19 mouse cellular contexts compared by ENCODE assay signal in the genomic region with DNA sequence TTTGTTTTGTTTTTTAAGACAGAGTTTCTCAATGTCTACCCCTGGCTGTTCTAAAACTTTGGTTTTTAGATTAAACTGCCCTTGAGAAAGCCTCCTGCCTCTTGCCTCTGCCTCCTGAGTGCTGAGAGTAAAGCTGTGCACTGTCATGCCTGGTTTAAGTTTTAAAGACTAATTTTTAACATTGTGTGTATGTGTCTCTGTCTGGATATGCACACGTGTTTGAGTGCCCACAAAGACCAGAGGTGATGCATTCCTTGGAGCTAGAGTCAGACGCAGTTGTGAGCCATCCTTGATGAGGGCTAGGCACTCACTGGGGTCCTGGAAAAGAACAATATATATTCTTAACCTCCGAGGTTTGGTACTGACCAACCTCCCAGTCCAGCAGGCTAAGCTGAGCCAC. TPM values are rescaled to one million over a fixed set of nuclear protein-coding genes. Genes with fewer than 3 reads are reported as not detected.
"Had no signal": no experiment of that assay in that cellular context is flagged by ENCODE, and none has a peak within 500 bp of the region (broad histone marks: within the 10 kb centered on the region; RNA-seq: fewer than 3 reads in every experiment).

No protein-coding gene starts in this region.

- H3K4me1 ChIP-seq: neural tube, embryonic 12.5 days had no signal

- DNase-seq: layer of hippocampus, adult 9-11 months; layer of hippocampus, postnatal 36 days; liver, embryonic 13.5 days; lung, adult 2 months; lung, postnatal 14 days; lung, postnatal 4 days; retina, postnatal 1 day; thymus, adult 2 months; thymus, postnatal 25 days had no signal

- ATAC-seq: hindbrain, postnatal 0 days; inflammation-experienced regulatory T-cells, adult 6 months; intestine, embryonic 16.5 days; midbrain, embryonic 15.5 days had no signal

- H3K9ac ChIP-seq: liver, embryonic 13.5 days; midbrain, embryonic 12.5 days; midbrain, embryonic 15.5 days; neural tube, embryonic 12.5 days had no signal

- H3K9me3 ChIP-seq: liver, embryonic 13.5 days; midbrain, embryonic 12.5 days; midbrain, embryonic 15.5 days; neural tube, embryonic 12.5 days had no signal

- H3K4me3 ChIP-seq: layer of hippocampus, adult 2 months; left cerebral cortex, adult 2 months; liver, embryonic 13.5 days; midbrain, embryonic 12.5 days; midbrain, embryonic 15.5 days; neural tube, embryonic 12.5 days had no signal

- H3K27me3 ChIP-seq: liver, embryonic 13.5 days; midbrain, embryonic 12.5 days; midbrain, embryonic 15.5 days; neural tube, embryonic 12.5 days had no signal

- H3K27ac ChIP-seq: hindbrain, postnatal 0 days; layer of hippocampus, adult 2 months; left cerebral cortex, adult 2 months; liver, embryonic 13.5 days; midbrain, embryonic 12.5 days; midbrain, embryonic 15.5 days; neural tube, embryonic 12.5 days; stomach, postnatal 0 days had no signal

- H3K4me2 ChIP-seq: liver, embryonic 13.5 days; midbrain, embryonic 12.5 days; midbrain, embryonic 15.5 days; neural tube, embryonic 12.5 days had no signal

RNA-seq across cellular contexts. Expression of a gene that starts 36.4 kb away (rescaled TPM):
- polyA plus RNA-seq: inflammation-experienced regulatory T-cells, adult 6 months; intestine, embryonic 16.5 days; liver, embryonic 13.5 days; midbrain, embryonic 12.5 days; midbrain, embryonic 15.5 days; stomach, embryonic 14.5 days had no signal
